Comparison of ENCODE assay signal across 21 mouse cellular contexts in genomic region chr17:25838904-25839303, GRCm38 (mm10). TPM values are rescaled to one million over a fixed set of nuclear protein-coding genes. Genes with fewer than 3 reads are reported as not detected.
DNase-seq lines count a peak whose midpoint lies in the region; ATAC-seq and TF ChIP-seq lines count a peak whose summit lies in the region.
"Had no signal": no experiment of that assay in that cellular context is flagged by ENCODE, and none has a peak within 500 bp of the region (broad histone marks: within the 10 kb centered on the region; RNA-seq: fewer than 3 reads in every experiment).

No protein-coding gene starts in this region.

- peaks cover 23% of the 10 kb centered on the region for H3K79me2 ChIP-seq in liver, adult 2 months (ENCODE audit: control insufficient read depth, insufficient read depth, low read length)

- TF ChIP-seq CTCF in gastrocnemius, adult 2 months (IDR thresholded peaks at IDR 0.05) = no peak
- no peak for TF ChIP-seq CTCF in liver, adult 2 months (IDR thresholded peaks at IDR 0.05; ENCODE audit: low read depth, low read length)
- no peak for TF ChIP-seq CTCF in stomach, postnatal 0 days (IDR thresholded peaks at IDR 0.05; ENCODE audit: low read depth)

- no peak for TF ChIP-seq EP300 in stomach, postnatal 0 days (optimal IDR thresholded peaks at IDR 0.05)

- peak overlapping the region; percentile 28 for H3K4me3 ChIP-seq in gastrocnemius, adult 2 months
- H3K4me3 ChIP-seq in hindbrain, embryonic 13.5 days = no peak overlapping the region
- no peak overlapping the region for H3K4me3 ChIP-seq in hindbrain, embryonic 16.5 days (ENCODE audit: low read length)
- no peak overlapping the region for H3K4me3 ChIP-seq in liver, adult 2 months (ENCODE audit: insufficient read depth, low read depth, low read length)
- no peak overlapping the region for H3K4me3 ChIP-seq in liver, embryonic 11.5 days (ENCODE audit: low read depth, low read length)
- no peak overlapping the region for H3K4me3 ChIP-seq in stomach, postnatal 0 days (ENCODE audit: low read depth, low read length)
- H3K4me3 ChIP-seq: forebrain, embryonic 12.5 days; heart, embryonic 12.5 days; midbrain, embryonic 15.5 days; myocyte had no signal

- H3K36me3 ChIP-seq in hindbrain, embryonic 13.5 days = peaks cover 57% of the 10 kb centered on the region
- peaks cover 40% of the 10 kb centered on the region for H3K36me3 ChIP-seq in hindbrain, embryonic 16.5 days (ENCODE audit: control insufficient read depth, insufficient read depth, low read length)
- H3K36me3 ChIP-seq in liver, adult 2 months (ENCODE audit: control insufficient read depth, insufficient read depth, low read length) = 0 out of 2 replicates have a peak, but pooled peaks cover 2% of the 10 kb centered on the region
- H3K36me3 ChIP-seq in liver, embryonic 11.5 days (ENCODE audit: control insufficient read depth, insufficient read depth, low read length) = peaks cover 40% of the 10 kb centered on the region
- peaks cover 33% of the 10 kb centered on the region for H3K36me3 ChIP-seq in stomach, postnatal 0 days (ENCODE audit: control insufficient read depth, insufficient read depth, low read length)

- H3K9ac ChIP-seq in hindbrain, embryonic 13.5 days = peak overlapping the region; percentile 46; the same call in 1 of the 2 replicates
- H3K9ac ChIP-seq in hindbrain, embryonic 16.5 days (ENCODE audit: low read depth, low read length) = no peak overlapping the region
- H3K9ac ChIP-seq in liver, adult 2 months (ENCODE audit: low read depth, low read length) = peak overlapping the region; percentile 17
- H3K9ac ChIP-seq in liver, embryonic 11.5 days (ENCODE audit: low read depth, low read length) = no peak overlapping the region
- H3K9ac ChIP-seq in stomach, postnatal 0 days (ENCODE audit: low read length) = no peak overlapping the region
- H3K9ac ChIP-seq: forebrain, embryonic 12.5 days; heart, embryonic 12.5 days; midbrain, embryonic 15.5 days had no signal

- ATAC-seq in hindbrain, embryonic 13.5 days (ENCODE audit: low FRiP score) = no peak
- ATAC-seq in hindbrain, embryonic 16.5 days = no peak
- ATAC-seq in liver, embryonic 11.5 days (replicated peaks; ENCODE audit: low FRiP score) = no peak
- ATAC-seq in stomach, postnatal 0 days (ENCODE audit: low FRiP score, low TSS enrichment) = no peak
- ATAC-seq: inflammation-experienced regulatory T-cells, adult 6 months; midbrain, embryonic 15.5 days had no signal

- peak; percentile 65 for DNase-seq in gastrocnemius, adult 2 months
- no peak for DNase-seq in gastrocnemius, postnatal 10 days
- DNase-seq in liver, adult 2 months (ENCODE audit: extremely low read depth, low read depth, low spot score) = peak; percentile 38
- DNase-seq in liver, embryonic 11.5 days (ENCODE audit: low spot score) = no peak
- no peak for DNase-seq in stomach, postnatal 0 days (ENCODE audit: low spot score)
- DNase-seq in spleen, postnatal 10 days (ENCODE audit: low spot score in 2 of 2) = no peak
- DNase-seq: adrenal gland, postnatal 25 days; cerebellum, adult 11 months; cerebellum, postnatal 14 days; gastrocnemius, postnatal 14 days; lung, adult 2 months; spleen, adult 18-20 months had no signal

- H3K4me1 ChIP-seq in hindbrain, embryonic 13.5 days (replicated peaks) = peaks cover 64% of the 10 kb centered on the region
- peaks cover 52% of the 10 kb centered on the region for H3K4me1 ChIP-seq in hindbrain, embryonic 16.5 days (ENCODE audit: control insufficient read depth, insufficient read depth, low read depth, low read length)
- H3K4me1 ChIP-seq in liver, adult 2 months (ENCODE audit: control insufficient read depth, insufficient read depth, low read length) = peaks cover 59% of the 10 kb centered on the region
- peaks cover 44% of the 10 kb centered on the region for H3K4me1 ChIP-seq in liver, embryonic 11.5 days (replicated peaks; ENCODE audit: control insufficient read depth, insufficient read depth, low read length)
- peaks cover 21% of the 10 kb centered on the region for H3K4me1 ChIP-seq in stomach, postnatal 0 days (replicated peaks; ENCODE audit: control insufficient read depth, insufficient read depth)

- 87% methylated on average over 4 of the region's 4 CpGs for WGBS in hindbrain, embryonic 13.5 days
- WGBS in hindbrain, embryonic 16.5 days = 85% methylated on average over 4 of the region's 4 CpGs
- 63% methylated on average over 4 of the region's 4 CpGs for WGBS in liver, adult 2 months
- 83% methylated on average over 4 of the region's 4 CpGs for WGBS in liver, embryonic 11.5 days
- 78% methylated on average over 4 of the region's 4 CpGs for WGBS in stomach, postnatal 0 days

- no peak for TF ChIP-seq POLR2A in liver, adult 2 months (IDR thresholded peaks at IDR 0.05; ENCODE audit: extremely low read depth, insufficient read depth, low read length)

- intact Hi-C loops in gastrocnemius, adult 2 months (cut with DNase I) = no loop called here

- H3K27me3 ChIP-seq in hindbrain, embryonic 13.5 days = no peaks in the 10 kb centered on the region
- no peaks in the 10 kb centered on the region for H3K27me3 ChIP-seq in hindbrain, embryonic 16.5 days (replicated peaks; ENCODE audit: control insufficient read depth, insufficient read depth, low read length)
- H3K27me3 ChIP-seq in liver, adult 2 months (ENCODE audit: control insufficient read depth, insufficient read depth, low read length) = no peaks in the 10 kb centered on the region
- no peaks in the 10 kb centered on the region for H3K27me3 ChIP-seq in liver, embryonic 11.5 days (replicated peaks; ENCODE audit: control insufficient read depth, insufficient read depth, low read length)
- H3K27me3 ChIP-seq in stomach, postnatal 0 days (ENCODE audit: control insufficient read depth, insufficient read depth, low read length) = no peaks in the 10 kb centered on the region
- H3K27me3 ChIP-seq: CH12.LX; forebrain, embryonic 12.5 days; heart, embryonic 12.5 days; megakaryocyte, embryonic 14.5 days; midbrain, embryonic 15.5 days had no signal

- H3K27ac ChIP-seq in gastrocnemius, adult 2 months = peak overlapping the region; percentile 99
- H3K27ac ChIP-seq in hindbrain, embryonic 13.5 days = peak overlapping the region; percentile 8; the same call in 1 of the 2 replicates
- no peak overlapping the region for H3K27ac ChIP-seq in hindbrain, embryonic 16.5 days (ENCODE audit: low read depth, low read length)
- H3K27ac ChIP-seq in liver, adult 2 months (replicated peaks; ENCODE audit: insufficient read depth, low read depth, low read length) = peak overlapping the region; percentile 66
- no peak overlapping the region for H3K27ac ChIP-seq in liver, embryonic 11.5 days (ENCODE audit: low read depth, low read length)
- peak overlapping the region; percentile 35; the same call in 1 of the 2 replicates for H3K27ac ChIP-seq in stomach, postnatal 0 days (replicated peaks)
- H3K27ac ChIP-seq: midbrain, embryonic 15.5 days had no signal

- no peak overlapping the region for H3K4me2 ChIP-seq in hindbrain, embryonic 13.5 days
- H3K4me2 ChIP-seq in hindbrain, embryonic 16.5 days (ENCODE audit: low read length) = no peak overlapping the region
- no peak overlapping the region for H3K4me2 ChIP-seq in liver, embryonic 11.5 days
- no peak overlapping the region for H3K4me2 ChIP-seq in stomach, postnatal 0 days (replicated peaks; ENCODE audit: low read depth)
- H3K4me2 ChIP-seq: forebrain, embryonic 12.5 days; heart, embryonic 12.5 days; midbrain, embryonic 15.5 days had no signal

- no peaks in the 10 kb centered on the region for H3K9me3 ChIP-seq in hindbrain, embryonic 13.5 days
- no peaks in the 10 kb centered on the region for H3K9me3 ChIP-seq in hindbrain, embryonic 16.5 days (ENCODE audit: control insufficient read depth, low read length)
- no peaks in the 10 kb centered on the region for H3K9me3 ChIP-seq in liver, embryonic 11.5 days (ENCODE audit: control insufficient read depth, low read length)
- no peaks in the 10 kb centered on the region for H3K9me3 ChIP-seq in stomach, postnatal 0 days (ENCODE audit: control insufficient read depth, low read length)
- H3K9me3 ChIP-seq: forebrain, embryonic 12.5 days; heart, embryonic 12.5 days; megakaryocyte, embryonic 14.5 days; midbrain, embryonic 15.5 days had no signal

RNA-seq across cellular contexts. Expression of gene Rhbdl1, which starts 1.8 kb away (rescaled TPM):
- 10 to 100 TPM; 17.2 to 20.2 TPM for total RNA-seq in gastrocnemius, adult 2 months (2021)
- 10 to 100 TPM in 1 of 2 experiments, 1 to 10 TPM in 1; 9.8 to 10.9 TPM for total RNA-seq in gastrocnemius, postnatal 10 days (2021)
- polyA plus RNA-seq in hindbrain, embryonic 13.5 days (2015; fragmentation: Nextera tagmentation; extraction: Ambion mirVana) = 24.2 and 25.5 TPM in 2 replicates
- 61.6 and 73.4 TPM in 2 replicates for polyA plus RNA-seq in hindbrain, embryonic 16.5 days (2015; fragmentation: Nextera tagmentation; extraction: Ambion mirVana)
- 0.40 and 0.74 TPM in 2 replicates for total RNA-seq in liver, adult 2 months (2014; rRNA removed)
- 3.8 and 5.5 TPM in 2 replicates for polyA plus RNA-seq in liver, adult 2 months (2012; rRNA removed)
- 0.60 and 1.6 TPM in 2 replicates for polyA plus RNA-seq in liver, embryonic 11.5 days (2014; fragmentation: Nextera tagmentation; extraction: Ambion mirVana)
- polyA plus RNA-seq in stomach, postnatal 0 days (2015; fragmentation: Nextera tagmentation; extraction: Ambion mirVana) = 3.1 and 4.3 TPM in 2 replicates

RNA-seq across cellular contexts. Expression of gene Gm20683, which starts 2.7 kb away (rescaled TPM):
- total RNA-seq in gastrocnemius, adult 2 months (2021) = 10 to 100 TPM; 13.0 to 15.9 TPM
- 1 to 10 TPM; 5.8 to 7.3 TPM for total RNA-seq in gastrocnemius, postnatal 10 days (2021)
- polyA plus RNA-seq in hindbrain, embryonic 13.5 days (2015; fragmentation: Nextera tagmentation; extraction: Ambion mirVana) = 8.1 and 8.5 TPM in 2 replicates
- 14.8 and 15.4 TPM in 2 replicates for polyA plus RNA-seq in hindbrain, embryonic 16.5 days (2015; fragmentation: Nextera tagmentation; extraction: Ambion mirVana)
- total RNA-seq in liver, adult 2 months (2014; rRNA removed) = 2.7 and 4.8 TPM in 2 replicates
- polyA plus RNA-seq in liver, adult 2 months (2012; rRNA removed) = 19.1 and 26.9 TPM in 2 replicates
- 0.78 and 1.1 TPM in 2 replicates for polyA plus RNA-seq in liver, embryonic 11.5 days (2014; fragmentation: Nextera tagmentation; extraction: Ambion mirVana)
- polyA plus RNA-seq in stomach, postnatal 0 days (2015; fragmentation: Nextera tagmentation; extraction: Ambion mirVana) = 1.8 and 2.3 TPM in 2 replicates

RNA-seq across cellular contexts. Expression of gene Stub1, which starts 5.7 kb away (rescaled TPM):
- 10 to 100 TPM; 85.8 to 93.8 TPM for total RNA-seq in gastrocnemius, adult 2 months (2021)
- total RNA-seq in gastrocnemius, postnatal 10 days (2021) = 10 to 100 TPM; 95.7 to 99.9 TPM
- 325 and 337 TPM in 2 replicates for polyA plus RNA-seq in hindbrain, embryonic 13.5 days (2015; fragmentation: Nextera tagmentation; extraction: Ambion mirVana)
- 397 and 428 TPM in 2 replicates for polyA plus RNA-seq in hindbrain, embryonic 16.5 days (2015; fragmentation: Nextera tagmentation; extraction: Ambion mirVana)
- 50.4 and 55.3 TPM in 2 replicates for total RNA-seq in liver, adult 2 months (2014; rRNA removed)
- polyA plus RNA-seq in liver, adult 2 months (2012; rRNA removed) = 81.3 and 94.4 TPM in 2 replicates
- polyA plus RNA-seq in liver, embryonic 11.5 days (2014; fragmentation: Nextera tagmentation; extraction: Ambion mirVana) = 249 and 252 TPM in 2 replicates
- polyA plus RNA-seq in stomach, postnatal 0 days (2015; fragmentation: Nextera tagmentation; extraction: Ambion mirVana) = 215 and 224 TPM in 2 replicates

RNA-seq across cellular contexts. Expression of gene Rhot2, which starts 5.7 kb away (rescaled TPM):
- total RNA-seq in gastrocnemius, adult 2 months (2021) = 10 to 100 TPM; 58.1 to 89.3 TPM
- 10 to 100 TPM; 36.8 TPM for total RNA-seq in gastrocnemius, postnatal 10 days (2021)
- polyA plus RNA-seq in hindbrain, embryonic 13.5 days (2015; fragmentation: Nextera tagmentation; extraction: Ambion mirVana) = 14.5 and 15.9 TPM in 2 replicates
- 16.9 and 20.3 TPM in 2 replicates for polyA plus RNA-seq in hindbrain, embryonic 16.5 days (2015; fragmentation: Nextera tagmentation; extraction: Ambion mirVana)
- 18.0 and 20.9 TPM in 2 replicates for total RNA-seq in liver, adult 2 months (2014; rRNA removed)
- 63.0 and 71.1 TPM in 2 replicates for polyA plus RNA-seq in liver, adult 2 months (2012; rRNA removed)
- 9.6 and 12.8 TPM in 2 replicates for polyA plus RNA-seq in liver, embryonic 11.5 days (2014; fragmentation: Nextera tagmentation; extraction: Ambion mirVana)
- polyA plus RNA-seq in stomach, postnatal 0 days (2015; fragmentation: Nextera tagmentation; extraction: Ambion mirVana) = 10.7 and 13.2 TPM in 2 replicates

RNA-seq across cellular contexts. Expression of gene Jmjd8, which starts 10.2 kb away (rescaled TPM):
- total RNA-seq in gastrocnemius, adult 2 months (2021) = 10 to 100 TPM; 11.5 to 13.0 TPM
- total RNA-seq in gastrocnemius, postnatal 10 days (2021) = 10 to 100 TPM; 22.1 to 25.8 TPM
- 62.9 and 64.2 TPM in 2 replicates for polyA plus RNA-seq in hindbrain, embryonic 13.5 days (2015; fragmentation: Nextera tagmentation; extraction: Ambion mirVana)
- 51.0 and 55.4 TPM in 2 replicates for polyA plus RNA-seq in hindbrain, embryonic 16.5 days (2015; fragmentation: Nextera tagmentation; extraction: Ambion mirVana)
- 25.6 and 30.5 TPM in 2 replicates for total RNA-seq in liver, adult 2 months (2014; rRNA removed)
- polyA plus RNA-seq in liver, adult 2 months (2012; rRNA removed) = 75.0 and 78.4 TPM in 2 replicates
- polyA plus RNA-seq in liver, embryonic 11.5 days (2014; fragmentation: Nextera tagmentation; extraction: Ambion mirVana) = 36.6 and 37.0 TPM in 2 replicates
- 29.7 and 31.5 TPM in 2 replicates for polyA plus RNA-seq in stomach, postnatal 0 days (2015; fragmentation: Nextera tagmentation; extraction: Ambion mirVana)

Comparison
In these comparisons a context has a peak if more than half of its experiments do, and no peak if none do; other contexts are left out.
1. DNase-seq: peak in gastrocnemius, adult 2 months (single experiment) and liver, adult 2 months (single experiment); none in gastrocnemius, postnatal 10 days (single experiment), liver, embryonic 11.5 days (single experiment), stomach, postnatal 0 days (single experiment) and spleen, postnatal 10 days (0 of 2).
2. H3K27ac ChIP-seq: peak in gastrocnemius, adult 2 months (single experiment), hindbrain, embryonic 13.5 days (single experiment), liver, adult 2 months (single experiment) and stomach, postnatal 0 days (single experiment); none in hindbrain, embryonic 16.5 days (single experiment) and liver, embryonic 11.5 days (single experiment).
3. H3K9ac ChIP-seq: peak in hindbrain, embryonic 13.5 days (single experiment) and liver, adult 2 months (single experiment); none in hindbrain, embryonic 16.5 days (single experiment), liver, embryonic 11.5 days (single experiment) and stomach, postnatal 0 days (single experiment).